Comparison of ENCODE assay signal across 14 mouse cellular contexts in the genomic region with DNA sequence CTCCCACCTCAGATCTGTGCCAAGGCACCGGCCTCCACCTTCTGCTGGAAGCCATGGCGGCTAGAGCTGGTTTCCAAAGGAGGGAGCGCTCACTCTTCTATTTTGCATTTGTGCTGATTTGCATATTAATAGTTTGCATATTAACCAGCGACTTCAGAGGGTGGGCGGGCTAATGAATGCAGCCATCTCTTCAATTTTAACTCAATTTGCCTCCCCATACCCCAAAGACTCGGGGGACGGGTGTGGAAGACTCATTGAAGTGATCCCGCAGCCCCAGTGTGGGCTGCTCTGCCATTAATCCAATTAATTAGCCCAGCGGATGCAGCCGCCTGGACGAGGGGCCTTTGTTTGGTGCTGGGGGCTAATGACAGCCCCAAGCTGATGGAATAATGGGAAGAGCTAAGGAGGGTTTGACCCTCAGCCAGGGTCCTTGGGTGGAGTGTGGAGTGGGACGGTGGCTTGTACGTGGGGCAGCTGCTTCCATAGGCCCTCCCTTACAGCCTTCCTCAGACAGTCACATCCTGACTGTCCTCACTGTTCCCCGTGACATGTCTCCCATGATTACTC.
DNase-seq lines count a peak whose midpoint lies in the region; ATAC-seq lines count a peak whose summit lies in the region.
"Had no signal": no experiment of that assay in that cellular context is flagged by ENCODE, and none has a peak within 500 bp of the region (broad histone marks: within the 10 kb centered on the region; RNA-seq: fewer than 3 reads in every experiment).

No protein-coding gene starts in this region.

- peak overlapping the region; percentile 25 for H3K4me2 ChIP-seq in forebrain, embryonic 15.5 days (replicated peaks)
- H3K4me2 ChIP-seq in midbrain, embryonic 11.5 days, result peak overlapping the region; percentile 24; the same call in 1 of the 2 replicates
- H3K4me2 ChIP-seq: heart, embryonic 12.5 days; liver, embryonic 11.5 days had no signal

- no peaks in the 10 kb centered on the region for H3K9me3 ChIP-seq in forebrain, embryonic 15.5 days
- no peaks in the 10 kb centered on the region for H3K9me3 ChIP-seq in midbrain, embryonic 11.5 days (ENCODE audit: control insufficient read depth, low read length)
- H3K9me3 ChIP-seq: heart, embryonic 12.5 days had no signal

- H3K4me1 ChIP-seq in forebrain, embryonic 15.5 days, result peaks cover 34% of the 10 kb centered on the region
- peaks cover 14% of the 10 kb centered on the region for H3K4me1 ChIP-seq in midbrain, embryonic 11.5 days (ENCODE audit: control insufficient read depth, insufficient read depth, low read length)

- 0 out of 2 replicates have a peak overlapping the region, but pooled peaks have one; percentile 1 for H3K9ac ChIP-seq in forebrain, embryonic 15.5 days (replicated peaks)
- no peak overlapping the region for H3K9ac ChIP-seq in midbrain, embryonic 11.5 days (ENCODE audit: low read length)
- H3K9ac ChIP-seq: heart, embryonic 12.5 days had no signal

- H3K27ac ChIP-seq in forebrain, embryonic 15.5 days (replicated peaks), result peak overlapping the region; percentile 90
- H3K27ac ChIP-seq in midbrain, embryonic 11.5 days (ENCODE audit: low read depth, low read length), result no peak overlapping the region

- peak; percentile 14 for DNase-seq in right cerebral cortex, adult 18-20 months
- DNase-seq in right cerebral cortex, adult 2 months (ENCODE audit: low spot score in 2 of 2), result no peak
- no peak for DNase-seq in midbrain, embryonic 11.5 days (ENCODE audit: low spot score, missing footprints)
- DNase-seq in retina, postnatal 1 day, result peak; percentile 91
- DNase-seq in urinary bladder, postnatal 10 days (ENCODE audit: low spot score), result no peak
- DNase-seq in thymus, adult 18-20 months, result no peak
- DNase-seq in kidney, postnatal 10 days, result no peak
- DNase-seq: adrenal gland, postnatal 14 days; cerebellum, adult 18-20 months; lung, postnatal 10 days had no signal

- H3K27me3 ChIP-seq in forebrain, embryonic 15.5 days, result no peaks in the 10 kb centered on the region
- peaks cover 2% of the 10 kb centered on the region; the same call in 1 of the 2 replicates for H3K27me3 ChIP-seq in midbrain, embryonic 11.5 days (ENCODE audit: control insufficient read depth, insufficient read depth, low read length)

- no peaks in the 10 kb centered on the region for H3K36me3 ChIP-seq in forebrain, embryonic 15.5 days
- H3K36me3 ChIP-seq in midbrain, embryonic 11.5 days (ENCODE audit: control insufficient read depth, insufficient read depth, low read length), result no peaks in the 10 kb centered on the region
- H3K36me3 ChIP-seq: heart, embryonic 12.5 days had no signal

- H3K4me3 ChIP-seq in forebrain, embryonic 15.5 days, result no peak overlapping the region
- H3K4me3 ChIP-seq in midbrain, embryonic 11.5 days (ENCODE audit: low read depth, low read length), result no peak overlapping the region
- H3K4me3 ChIP-seq: heart, embryonic 12.5 days; myocyte had no signal

- WGBS in forebrain, embryonic 15.5 days, result 5% methylated on average over 14 of the region's 14 CpGs
- WGBS in midbrain, embryonic 11.5 days, result 6% methylated on average over 14 of the region's 14 CpGs

- ATAC-seq in forebrain, embryonic 15.5 days (replicated peaks), result peak; percentile 84
- peak; percentile 71 for ATAC-seq in midbrain, embryonic 11.5 days (ENCODE audit: low FRiP score)

Comparison
In these comparisons a context has a peak if more than half of its experiments do, and no peak if none do; other contexts are left out.
1. DNase-seq: peak in right cerebral cortex, adult 18-20 months (single experiment) and retina, postnatal 1 day (single experiment); none in right cerebral cortex, adult 2 months (0 of 2), midbrain, embryonic 11.5 days (single experiment), urinary bladder, postnatal 10 days (single experiment), thymus, adult 18-20 months (0 of 2) and kidney, postnatal 10 days (single experiment).